Mouse (Mus musculus): ENCODE results near the gene 1700020D05Rik. TPM values are rescaled to one million over a fixed set of nuclear protein-coding genes. Genes with fewer than 3 reads are reported as not detected.

1700020D05Rik gene
- polyA plus RNA-seq, 1 experiment from 2014 or later = not detected

DNA sequence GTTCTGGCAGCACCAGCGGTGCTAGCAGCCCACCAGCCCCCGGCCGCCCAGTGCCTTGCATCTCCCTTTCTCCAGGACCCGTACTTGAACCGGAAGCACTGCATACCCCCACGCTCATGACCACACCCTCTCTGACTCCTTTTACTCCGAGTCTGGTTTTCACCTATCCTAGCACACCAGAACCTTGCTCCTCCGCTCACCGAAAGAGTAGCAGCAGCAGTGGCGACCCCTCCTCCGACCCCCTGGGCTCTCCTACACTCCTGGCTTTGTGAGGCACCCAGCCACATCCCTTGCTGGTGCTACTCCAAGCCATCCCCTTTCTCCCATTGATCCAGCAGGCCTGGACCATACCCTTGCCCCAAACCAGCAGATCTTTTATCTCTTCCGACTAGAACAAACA is 48.5 kb downstream of the 1700020D05Rik start:
- Histone ChIP-seq H3K9ac (ENCODE audit: low read length) (no peak overlapping the region), H3K9me3 (replicated peaks; ENCODE audit: control insufficient read depth, low read length) (no peaks in the 10 kb centered on the region), H3K27me3 (replicated peaks; ENCODE audit: control insufficient read depth, insufficient read depth, low read length) (no peaks in the 10 kb centered on the region), H3K4me1 (ENCODE audit: control insufficient read depth, insufficient read depth, low read length) (peaks cover 23% of the 10 kb centered on the region), H3K36me3 (ENCODE audit: control insufficient read depth, insufficient read depth, low read length) (peaks cover 3% of the 10 kb centered on the region; the same call in 1 of the 2 replicates), H3K4me3 (ENCODE audit: low read depth, low read length) (no peak overlapping the region), H3K27ac (ENCODE audit: low read depth, low read length) (no peak overlapping the region), H3K4me2 (ENCODE audit: low read length) (peak overlapping the region; percentile 88)
- 86% methylated on average over 12 of the region's 12 CpGs for WGBS
- ATAC-seq (no peak), DNase-seq (ENCODE audit: low spot score) (no peak)

Other genes with a start within 250 kb of the 1700020D05Rik start
- 25.0 and 29.4 TPM in 2 replicates for gene Pacs1, start 230.7 kb downstream of the 1700020D05Rik start, polyA plus RNA-seq (2014; fragmentation: Nextera tagmentation; extraction: Ambion mirVana)
- 298 and 333 TPM in 2 replicates for gene Sf3b2, start 208.3 kb downstream of the 1700020D05Rik start, polyA plus RNA-seq (2014; fragmentation: Nextera tagmentation; extraction: Ambion mirVana)
- 20.9 and 26.3 TPM in 2 replicates for gene Gal3st3, start 205.5 kb downstream of the 1700020D05Rik start, polyA plus RNA-seq (2014; fragmentation: Nextera tagmentation; extraction: Ambion mirVana)
- not detected in 2 replicates for gene Catsper1, start 168.0 kb downstream of the 1700020D05Rik start, polyA plus RNA-seq (2014; fragmentation: Nextera tagmentation; extraction: Ambion mirVana)
- 4.0 and 5.6 TPM in 2 replicates for gene Cst6, start 154.2 kb downstream of the 1700020D05Rik start, polyA plus RNA-seq (2014; fragmentation: Nextera tagmentation; extraction: Ambion mirVana)
- gene Eif1ad, start 137.0 kb downstream of the 1700020D05Rik start, polyA plus RNA-seq (2014; fragmentation: Nextera tagmentation; extraction: Ambion mirVana) = 33.0 and 36.2 TPM in 2 replicates
- gene Banf1, start 136.6 kb downstream of the 1700020D05Rik start, polyA plus RNA-seq (2014; fragmentation: Nextera tagmentation; extraction: Ambion mirVana) = 417 and 471 TPM in 2 replicates
- gene Sart1, start 115.1 kb downstream of the 1700020D05Rik start, polyA plus RNA-seq (2014; fragmentation: Nextera tagmentation; extraction: Ambion mirVana) = 58.3 and 64.2 TPM in 2 replicates
- gene Tsga10ip, start 101.3 kb downstream of the 1700020D05Rik start, polyA plus RNA-seq (2014; fragmentation: Nextera tagmentation; extraction: Ambion mirVana) = not detected in 2 replicates
- gene Drap1, start 78.8 kb downstream of the 1700020D05Rik start, polyA plus RNA-seq (2014; fragmentation: Nextera tagmentation; extraction: Ambion mirVana) = 255 and 263 TPM in 2 replicates
- 36.7 and 46.9 TPM in 2 replicates for gene AI837181, start 78.6 kb downstream of the 1700020D05Rik start, polyA plus RNA-seq (2014; fragmentation: Nextera tagmentation; extraction: Ambion mirVana)
- not detected in 2 replicates for gene Fosl1, start 56.2 kb downstream of the 1700020D05Rik start, polyA plus RNA-seq (2014; fragmentation: Nextera tagmentation; extraction: Ambion mirVana)
- gene Ccdc85b, start 45.9 kb downstream of the 1700020D05Rik start, polyA plus RNA-seq (2014; fragmentation: Nextera tagmentation; extraction: Ambion mirVana) = 5.9 and 6.4 TPM in 2 replicates
- gene Fibp, start 43.2 kb downstream of the 1700020D05Rik start, polyA plus RNA-seq (2014; fragmentation: Nextera tagmentation; extraction: Ambion mirVana) = 153 and 167 TPM in 2 replicates
- gene Ctsw, start 35.3 kb downstream of the 1700020D05Rik start, polyA plus RNA-seq (2014; fragmentation: Nextera tagmentation; extraction: Ambion mirVana) = 3.4 and 5.3 TPM in 2 replicates
- 25.1 and 29.0 TPM in 2 replicates for gene Efemp2, start 29.8 kb downstream of the 1700020D05Rik start, polyA plus RNA-seq (2014; fragmentation: Nextera tagmentation; extraction: Ambion mirVana)
- 51.8 and 57.1 TPM in 2 replicates for gene Mus81, start 15.4 kb downstream of the 1700020D05Rik start, polyA plus RNA-seq (2014; fragmentation: Nextera tagmentation; extraction: Ambion mirVana)
- gene Cfl1, start 13.3 kb downstream of the 1700020D05Rik start, polyA plus RNA-seq (2014; fragmentation: Nextera tagmentation; extraction: Ambion mirVana) = 4,491 and 4,757 TPM in 2 replicates
- 55.3 and 73.2 TPM in 2 replicates for gene Snx32, start 6.8 kb upstream of the 1700020D05Rik start, polyA plus RNA-seq (2014; fragmentation: Nextera tagmentation; extraction: Ambion mirVana)
- 0.16 TPM in 1 of 2 replicates, not detected in the other for gene Ovol1, start 56.9 kb upstream of the 1700020D05Rik start, polyA plus RNA-seq (2014; fragmentation: Nextera tagmentation; extraction: Ambion mirVana)
- gene Ap5b1, start 64.2 kb upstream of the 1700020D05Rik start, polyA plus RNA-seq (2014; fragmentation: Nextera tagmentation; extraction: Ambion mirVana) = 1.5 and 1.6 TPM in 2 replicates
- 85.7 and 95.8 TPM in 2 replicates for gene Rnaseh2c, start 98.1 kb upstream of the 1700020D05Rik start, polyA plus RNA-seq (2014; fragmentation: Nextera tagmentation; extraction: Ambion mirVana)
- gene Kat5, start 106.5 kb upstream of the 1700020D05Rik start, polyA plus RNA-seq (2014; fragmentation: Nextera tagmentation; extraction: Ambion mirVana) = 43.7 and 49.7 TPM in 2 replicates
- 29.8 and 35.8 TPM in 2 replicates for gene Rela, start 133.7 kb upstream of the 1700020D05Rik start, polyA plus RNA-seq (2014; fragmentation: Nextera tagmentation; extraction: Ambion mirVana)
- 9.2 and 10.2 TPM in 2 replicates for gene Sipa1, start 159.9 kb upstream of the 1700020D05Rik start, polyA plus RNA-seq (2014; fragmentation: Nextera tagmentation; extraction: Ambion mirVana)
- 9.2 and 11.8 TPM in 2 replicates for gene Map3k11, start 185.0 kb upstream of the 1700020D05Rik start, polyA plus RNA-seq (2014; fragmentation: Nextera tagmentation; extraction: Ambion mirVana)
- 20.9 and 24.6 TPM in 2 replicates for gene Pcnx3, start 185.1 kb upstream of the 1700020D05Rik start, polyA plus RNA-seq (2014; fragmentation: Nextera tagmentation; extraction: Ambion mirVana)
- gene Kcnk7, start 200.6 kb upstream of the 1700020D05Rik start, polyA plus RNA-seq (2014; fragmentation: Nextera tagmentation; extraction: Ambion mirVana) = 0.17 TPM in 1 of 2 replicates, not detected in the other
- 7.0 and 10.1 TPM in 2 replicates for gene Ehbp1l1, start 222.5 kb upstream of the 1700020D05Rik start, polyA plus RNA-seq (2014; fragmentation: Nextera tagmentation; extraction: Ambion mirVana)
- 204 and 233 TPM in 2 replicates for gene Fam89b, start 225.9 kb upstream of the 1700020D05Rik start, polyA plus RNA-seq (2014; fragmentation: Nextera tagmentation; extraction: Ambion mirVana)
- gene Ltbp3, start 237.1 kb upstream of the 1700020D05Rik start, polyA plus RNA-seq (2014; fragmentation: Nextera tagmentation; extraction: Ambion mirVana) = 8.5 and 10.7 TPM in 2 replicates

All from forebrain, embryonic 14.5 days (tissue).